Mouse (Mus musculus) urinary bladder, adult 2 months (tissue): ENCODE results near the gene Ttyh2. TPM values are rescaled to one million over a fixed set of nuclear protein-coding genes. Genes with fewer than 3 reads are reported as not detected.

Experiments used
- DNase-seq: peaks from one replicate; pipeline ENCODE4 v3.0.0; 2022; ENCODE audit warnings: low spot score
- polyA plus RNA-seq: library from polyadenylated mRNA; depleted of rRNA; stranded (reverse); fragments of >200 nt; gene quantifications from 2 replicates; pipeline ENCODE4 v1.2.3, GENCODE M21; 2012; rRNA removed

Ttyh2 gene
- 3.7 and 4.7 TPM in 2 replicates for polyA plus RNA-seq

GRCm38 (mm10) chr11:114675341-114675825 is at the start of gene Ttyh2:
Ttyh2 (plus strand) TSS chr11:114675431.
- peak; percentile 59 for DNase-seq

GRCm38 (mm10) chr11:114626071-114626690 is 49.0 kb upstream of the Ttyh2 start:
- no peak for DNase-seq

DNA sequence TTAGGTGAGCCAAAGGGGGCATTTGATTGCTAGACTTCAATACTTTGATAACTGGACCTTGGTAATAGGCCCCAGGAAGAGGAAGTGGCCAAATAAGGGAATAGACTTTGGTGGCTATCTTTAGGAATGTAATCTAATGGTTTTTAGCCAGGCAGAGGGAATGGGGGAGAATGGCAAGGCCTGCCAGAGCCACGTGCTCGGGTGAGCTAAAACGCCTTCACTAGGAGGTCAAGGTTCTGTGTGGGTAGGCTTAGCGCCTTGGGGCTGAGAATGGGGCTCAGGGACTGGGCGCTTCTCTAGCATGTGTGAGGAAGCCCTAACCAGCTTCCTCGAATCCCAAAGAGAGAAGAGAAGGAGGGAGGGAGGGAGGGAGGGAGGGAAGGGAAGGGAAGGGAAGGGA is 48.2 kb upstream of the Ttyh2 start:
- no peak for DNase-seq

GRCm38 (mm10) chr11:114628032-114628431 is 47.2 kb upstream of the Ttyh2 start:
- DNase-seq, result no peak

GRCm38 (mm10) chr11:114630044-114630443 is 45.2 kb upstream of the Ttyh2 start:
- DNase-seq, result no peak

DNA sequence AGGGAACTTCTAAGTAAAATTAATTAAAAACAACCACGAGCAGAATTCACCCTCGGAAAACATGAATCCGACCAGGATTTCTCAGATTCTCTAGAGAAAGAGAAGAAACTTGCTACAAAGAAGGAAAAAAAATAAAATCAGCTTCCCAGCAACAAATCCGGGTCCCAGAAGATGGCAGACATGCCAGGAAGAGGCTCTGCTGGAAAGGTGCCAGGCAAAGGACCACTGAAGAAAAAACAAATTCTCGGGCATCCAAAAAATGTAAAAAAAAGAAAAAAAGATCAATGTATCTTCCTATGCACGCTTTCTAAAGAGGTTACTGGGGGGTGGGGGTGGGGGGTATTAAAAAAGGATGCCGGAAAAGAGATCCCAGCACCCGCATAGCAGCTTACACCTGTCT is 43.0 kb upstream of the Ttyh2 start:
- no peak for DNase-seq

GRCm38 (mm10) chr11:114636292-114636691 is 38.9 kb upstream of the Ttyh2 start:
- peak; percentile 29 for DNase-seq

DNA sequence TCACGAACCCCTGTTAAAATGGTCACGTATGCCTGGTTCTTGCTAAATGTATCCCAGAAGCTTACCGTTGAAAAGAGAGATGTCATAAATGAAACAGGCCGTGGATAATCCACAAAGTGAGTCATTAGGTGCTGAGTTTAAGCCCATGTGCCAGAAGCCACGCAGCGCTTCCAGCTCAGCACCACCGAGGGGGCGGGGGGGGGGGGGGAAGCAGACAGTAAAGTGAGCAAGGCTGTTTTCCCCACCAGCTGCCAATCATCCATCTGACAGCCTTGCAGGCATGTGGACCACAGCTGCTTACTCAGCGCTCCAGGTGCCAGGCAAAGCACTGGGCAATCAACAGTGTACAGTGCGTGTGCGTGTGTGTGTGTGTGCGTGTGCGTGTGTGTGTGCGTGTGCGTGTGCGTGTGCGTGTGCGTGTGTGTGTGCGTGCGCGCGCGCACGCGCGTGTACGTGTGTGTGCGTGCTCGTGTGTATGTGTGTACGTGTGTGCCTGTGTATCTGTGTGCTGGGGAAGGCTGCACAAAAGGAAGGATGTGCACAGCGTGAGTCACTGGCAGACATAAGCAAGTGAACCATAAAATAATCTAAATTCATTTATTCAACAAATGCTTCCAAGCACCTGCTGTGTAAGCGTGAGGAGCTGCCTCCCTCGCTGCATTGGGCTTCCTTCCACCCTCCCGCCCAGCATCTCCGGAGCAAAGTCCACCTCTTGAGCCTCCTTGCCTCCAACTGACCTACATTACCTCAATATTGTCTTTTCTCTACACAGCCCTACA is 38.3 kb upstream of the Ttyh2 start:
- DNase-seq, result no peak

DNA sequence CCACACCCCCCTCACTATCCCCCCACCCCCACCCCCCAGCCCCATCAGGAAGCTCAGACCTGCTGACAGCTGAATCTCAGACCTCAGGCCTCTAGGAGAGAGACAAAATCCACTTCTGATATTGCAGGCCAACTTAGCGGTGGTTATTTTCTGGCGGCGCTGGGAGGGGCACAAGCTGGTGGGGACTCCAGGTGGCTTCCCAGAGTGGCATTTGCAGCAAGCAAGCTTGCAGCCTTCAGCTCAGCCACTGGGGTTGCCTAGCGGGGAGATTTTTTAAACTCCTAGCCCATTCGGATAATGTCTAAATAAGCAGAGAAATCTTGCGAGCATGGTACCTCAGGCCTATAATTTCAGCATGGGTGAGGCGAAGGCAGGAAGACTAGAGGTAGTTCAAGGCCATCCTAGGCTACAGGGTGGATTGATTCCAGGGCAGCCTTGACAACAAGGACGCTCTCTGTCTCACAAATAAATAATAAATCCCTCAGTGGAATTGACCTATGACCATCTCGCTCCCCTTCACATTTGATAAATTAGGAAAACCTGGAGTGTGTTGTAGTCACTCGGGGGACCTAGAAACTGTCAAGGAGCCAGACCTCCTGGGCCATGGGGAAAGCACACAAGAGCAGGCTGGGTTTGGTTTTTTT is 36.5 kb upstream of the Ttyh2 start:
- no peak for DNase-seq

DNA sequence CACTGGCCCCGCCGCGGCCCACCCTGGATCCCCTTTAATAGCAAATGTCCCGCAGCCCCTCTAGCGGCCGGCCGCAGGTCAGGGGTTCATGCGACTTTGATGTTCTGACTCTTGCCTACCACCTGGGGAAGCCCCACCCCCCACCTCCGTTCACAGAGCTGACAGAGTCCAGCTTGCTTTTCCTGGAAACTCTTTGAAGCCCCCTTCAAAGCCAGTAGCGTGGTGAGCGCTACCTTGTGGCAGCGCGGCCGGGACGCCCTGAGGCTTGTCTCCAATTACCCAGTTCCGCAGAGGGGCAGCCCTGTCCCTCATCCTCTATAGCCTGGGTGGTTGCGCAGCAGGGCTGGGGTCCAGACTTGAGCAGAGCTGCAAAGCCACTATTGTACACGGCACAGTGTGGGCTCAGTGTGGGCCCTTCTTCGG is 35.5 kb upstream of the Ttyh2 start:
- DNase-seq, result no peak

DNA sequence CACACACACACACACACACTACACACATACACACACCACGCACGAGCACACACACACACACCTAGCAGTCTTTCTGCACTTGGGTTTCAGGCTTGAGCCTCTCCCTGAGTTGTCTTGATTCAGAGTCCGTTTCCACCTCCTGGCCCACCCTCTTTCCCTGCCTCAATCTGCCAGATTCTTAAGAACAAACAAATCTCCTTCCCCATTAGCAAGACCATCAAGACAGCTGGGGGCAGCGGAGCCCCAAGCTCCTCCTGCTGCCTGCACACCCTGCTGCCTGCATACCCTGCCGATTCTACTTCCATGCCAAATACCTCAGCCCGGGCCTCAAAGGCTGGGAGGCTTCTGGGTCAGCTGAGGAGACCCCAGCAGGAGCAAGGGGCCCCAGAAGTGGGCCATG is 34.6 kb upstream of the Ttyh2 start:
- no peak for DNase-seq

GRCm38 (mm10) chr11:114641136-114641535 is 34.1 kb upstream of the Ttyh2 start:
- DNase-seq, result no peak

GRCm38 (mm10) chr11:114642184-114642583 is 33.0 kb upstream of the Ttyh2 start:
- DNase-seq, result no peak

DNA sequence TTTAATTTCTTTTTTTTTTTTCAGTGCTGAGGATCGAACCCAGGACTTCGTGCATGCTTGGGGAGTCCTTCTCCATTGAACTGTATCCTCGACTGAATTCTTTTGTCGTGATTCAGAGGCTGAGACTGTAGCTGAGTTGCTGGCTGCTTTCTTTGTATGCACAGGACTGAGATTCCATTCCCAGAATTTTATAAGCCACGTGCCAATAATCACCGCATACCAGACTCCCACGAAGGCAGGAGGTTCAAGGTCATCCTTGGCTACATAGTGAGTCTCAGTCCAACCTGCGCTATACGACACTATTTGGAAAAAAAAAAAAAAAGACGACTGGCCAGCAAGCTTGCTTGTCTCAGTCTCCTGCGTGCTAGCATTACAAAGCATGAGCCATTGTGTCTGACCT is 32.3 kb upstream of the Ttyh2 start:
- no peak for DNase-seq

DNA sequence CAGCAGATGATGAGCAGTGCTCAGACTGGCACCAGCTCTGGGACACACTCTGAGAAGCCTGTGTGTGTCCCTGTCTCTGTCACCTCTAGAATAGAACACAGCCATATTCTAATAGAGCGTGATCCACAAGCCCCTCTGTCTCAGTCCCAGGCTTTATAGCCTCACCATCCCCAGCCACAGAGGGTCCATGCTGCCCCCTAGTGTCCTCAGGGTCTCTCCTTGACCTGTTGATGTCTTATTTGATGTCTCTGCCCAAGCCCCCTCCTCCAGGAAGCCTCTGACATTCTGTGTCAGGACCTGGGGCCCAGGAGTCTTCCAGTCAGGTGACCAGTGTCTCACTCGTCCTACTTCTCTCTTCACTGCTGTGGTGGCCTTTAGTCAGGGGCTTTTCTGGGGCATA is 31.1 kb upstream of the Ttyh2 start:
- no peak for DNase-seq

GRCm38 (mm10) chr11:114649510-114649909 is 25.7 kb upstream of the Ttyh2 start:
- DNase-seq, result no peak

GRCm38 (mm10) chr11:114652531-114652930 is 22.7 kb upstream of the Ttyh2 start:
- no peak for DNase-seq

DNA sequence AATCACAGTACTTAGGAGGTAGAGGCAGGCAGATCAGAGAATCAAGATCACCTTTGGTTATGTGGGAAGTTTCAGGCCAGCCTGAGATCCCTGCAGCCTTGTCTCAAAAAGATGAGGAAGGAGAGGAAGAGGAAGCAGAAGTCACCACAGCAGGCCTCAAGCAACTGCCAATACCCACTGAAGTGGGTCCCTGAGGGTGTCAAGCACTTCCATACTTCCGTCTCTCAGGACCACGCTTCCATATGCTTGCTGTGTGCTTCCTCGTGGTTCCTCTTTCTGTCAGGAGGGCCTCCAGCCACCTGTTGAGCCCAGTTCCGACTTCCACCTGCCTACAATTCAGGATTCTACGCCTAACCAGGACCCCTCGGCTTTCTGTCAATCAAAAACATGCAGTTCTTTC is 21.6 kb upstream of the Ttyh2 start:
- DNase-seq, result no peak

- no peak for DNase-seq
These were observed 20.7 kb upstream of the Ttyh2 start for GRCm38 (mm10) chr11:114654552-114654951.

DNA sequence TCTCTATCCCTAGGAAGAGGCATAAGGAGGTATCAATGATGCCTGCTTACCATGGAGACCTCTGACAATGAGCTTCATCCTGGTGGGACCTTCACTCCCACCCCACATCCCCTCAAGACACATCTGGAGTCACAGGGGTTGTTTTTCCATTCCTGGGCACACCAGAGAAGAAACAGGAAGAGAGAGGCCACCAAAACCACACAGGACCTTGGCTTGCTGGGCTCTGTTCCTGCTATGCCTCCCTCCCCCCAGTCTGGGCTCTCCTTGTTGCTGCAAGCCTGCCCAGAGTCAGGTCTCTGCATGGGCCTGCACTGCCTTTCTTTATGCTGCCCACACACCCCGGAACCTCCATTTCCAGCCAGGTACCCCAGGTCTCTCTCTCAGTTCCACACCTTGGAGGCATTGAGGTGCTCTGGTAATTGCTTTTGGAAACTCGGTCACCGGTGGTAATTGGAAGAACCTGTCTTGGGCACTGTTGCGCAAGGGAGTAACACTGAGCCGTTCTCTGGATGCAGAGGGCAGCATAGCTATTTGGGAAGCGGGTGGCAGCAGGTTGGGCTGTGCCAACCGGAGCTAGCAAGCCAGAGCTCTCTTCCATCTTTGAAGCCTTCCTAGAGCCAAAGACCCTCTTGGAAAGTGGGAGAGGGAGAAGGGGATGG is 19.8 kb upstream of the Ttyh2 start:
- no peak for DNase-seq

DNA sequence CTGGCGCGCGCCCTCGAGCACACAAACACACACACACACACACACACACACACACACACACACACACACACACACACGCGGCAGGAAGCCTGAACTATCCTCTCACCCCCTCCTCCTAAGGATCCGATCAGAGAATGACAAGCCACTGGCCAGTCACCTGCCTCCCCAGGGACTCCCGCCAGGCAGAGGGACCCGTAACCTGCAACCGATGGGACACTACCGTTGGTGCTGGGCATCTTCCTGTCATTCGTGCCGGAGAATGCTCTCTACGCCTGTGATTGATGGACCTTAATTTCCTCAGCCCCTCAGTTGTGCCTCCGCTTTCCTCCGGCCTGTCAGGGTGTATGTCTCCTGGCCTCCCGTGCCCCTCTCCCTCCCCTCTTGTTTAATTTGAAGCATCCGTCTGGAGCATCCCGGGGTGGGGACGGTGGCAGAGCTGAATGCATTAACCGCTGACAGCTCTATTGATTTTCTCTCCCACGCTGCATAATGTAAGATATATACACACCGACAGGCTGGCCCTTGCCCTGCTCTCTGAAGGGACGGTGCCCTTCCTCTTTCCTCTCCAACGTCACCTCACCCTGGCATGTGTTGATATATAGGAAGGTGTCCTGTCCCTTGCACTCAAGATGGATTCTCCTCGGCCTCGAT is 18.1 kb upstream of the Ttyh2 start:
- DNase-seq, result no peak

- DNase-seq, result no peak
These were observed 17.5 kb upstream of the Ttyh2 start for GRCm38 (mm10) chr11:114657737-114658136.
